Mouse (Mus musculus) midbrain, embryonic 14.5 days (tissue): ENCODE data around the gene Tmem43. TPM values are rescaled to one million over a fixed set of nuclear protein-coding genes. Genes with fewer than 3 reads are reported as not detected.
"Not testable (repeated sequence)": the region's sequence is repeated elsewhere in the genome, so short reads cannot be mapped to it uniquely, and the experiment has no call there.

Experiments used
- ATAC-seq: fragments of 200-750 bp; cut with Nextera tagmentation; 2 replicates; pipeline ENCODE4 v1.8.0; 2017; ENCODE audit warnings: moderate number of reproducible peaks, moderate library complexity; ENCODE audit not compliant: low FRiP score, low TSS enrichment
- DNase-seq: peaks from one replicate; pipeline ENCODE4 v3.0.0-alpha.2; 2015
- H3K27ac ChIP-seq: fragments of 300-500 bp; sonication (generic); replicated peaks from 2 replicates; pipeline ENCODE4 v1.5.1; 2014; ENCODE audit warnings: mild to moderate bottlenecking, low read depth, low read length, moderate library complexity
- H3K27me3 ChIP-seq: fragments of 300-500 bp; sonication (generic); 2 replicates; pipeline ENCODE4 v1.6.1; 2014; ENCODE audit warnings: low read length, control low read depth, mixed read lengths; ENCODE audit not compliant: control insufficient read depth, insufficient read depth
- H3K36me3 ChIP-seq: fragments of 300-500 bp; sonication (generic); 2 replicates; pipeline ENCODE4 v1.6.1; 2014; ENCODE audit warnings: low read length, control low read depth; ENCODE audit not compliant: control insufficient read depth, insufficient read depth
- H3K4me1 ChIP-seq: fragments of 300-500 bp; sonication (generic); 2 replicates; pipeline ENCODE4 v1.6.1; 2014; ENCODE audit warnings: mild to moderate bottlenecking, antibody characterized with exemption, low read length, control low read depth; ENCODE audit not compliant: control insufficient read depth, insufficient read depth
- H3K4me2 ChIP-seq: fragments of 300-500 bp; sonication (generic); 2 replicates; pipeline ENCODE4 v1.6.1; 2014; ENCODE audit warnings: mild to moderate bottlenecking, low read length, moderate library complexity
- H3K4me3 ChIP-seq: fragments of 300-500 bp; sonication (generic); replicated peaks from 2 replicates; pipeline ENCODE4 v1.5.1; 2014; ENCODE audit warnings: low read depth, low read length
- H3K9ac ChIP-seq: fragments of 300-500 bp; sonication (generic); replicated peaks from 2 replicates; pipeline ENCODE4 v1.6.1; 2014; ENCODE audit warnings: mild to moderate bottlenecking, low read length, moderate library complexity
- H3K9me3 ChIP-seq: fragments of 300-500 bp; sonication (generic); 2 replicates; pipeline ENCODE4 v1.6.1; 2016; ENCODE audit warnings: low read length, control low read depth, mixed read lengths; ENCODE audit not compliant: control insufficient read depth
- WGBS: fragments of 180-500 bp; shearing (Covaris S2); extraction: QIAGEN DNeasy Blood & Tissue Kit; methylation state at CpG from one replicate; pipeline ENCODE4 v1.1.7; 2014; 5-methylcytosine and 5-hydroxymethylcytosine counted together
- polyA plus RNA-seq: library from polyadenylated mRNA; unstranded; fragments of >200 nt; fragmentation: Nextera tagmentation; extraction: Ambion mirVana; gene quantifications from 2 replicates; pipeline ENCODE4 v1.2.1, GENCODE M21; 2014

Gene Tmem43
- polyA plus RNA-seq, 1 experiment from 2014 or later: 51.8 TPM

GRCm38 (mm10) chr6:91459471-91459870 lies 14.0 kb upstream of the Tmem43 start:
- H3K27me3 ChIP-seq: no peaks in the 10 kb centered on the region
- H3K36me3 ChIP-seq: peaks cover 21% of the 10 kb centered on the region
- H3K9ac ChIP-seq: no peak overlapping the region
- no peaks in the 10 kb centered on the region for H3K9me3 ChIP-seq
- DNase-seq: no peak
- no peak overlapping the region for H3K4me3 ChIP-seq
- 98% methylated on average over 1 of the region's 1 CpGs for WGBS
- no peaks in the 10 kb centered on the region for H3K4me1 ChIP-seq
- no peak for ATAC-seq
- H3K27ac ChIP-seq: no peak overlapping the region
- no peak overlapping the region for H3K4me2 ChIP-seq

GRCm38 (mm10) chr6:91465756-91466155 lies 7.7 kb upstream of the Tmem43 start:
- no peak overlapping the region for H3K4me3 ChIP-seq
- no peak overlapping the region for H3K27ac ChIP-seq
- H3K9me3 ChIP-seq: no peaks in the 10 kb centered on the region
- no peaks in the 10 kb centered on the region for H3K4me1 ChIP-seq
- ATAC-seq: no peak
- peaks cover 62% of the 10 kb centered on the region for H3K36me3 ChIP-seq
- no peak overlapping the region for H3K9ac ChIP-seq
- DNase-seq: no peak
- 95% methylated on average over 2 of the region's 2 CpGs for WGBS
- no peaks in the 10 kb centered on the region for H3K27me3 ChIP-seq
- H3K4me2 ChIP-seq: no peak overlapping the region

GRCm38 (mm10) chr6:91467106-91467505 lies 6.4 kb upstream of the Tmem43 start:
- Histone ChIP-seq H3K36me3 (peaks cover 62% of the 10 kb centered on the region), H3K4me1 (0 out of 2 replicates have a peak, but pooled peaks cover under 1% of the 10 kb centered on the region), H3K27ac (no peak overlapping the region), H3K4me2 (no peak overlapping the region), H3K27me3 (no peaks in the 10 kb centered on the region), H3K9ac (no peak overlapping the region), H3K4me3 (no peak overlapping the region), H3K9me3 (no peaks in the 10 kb centered on the region)
- DNase-seq (no peak), ATAC-seq (no peak)
- WGBS: 77% methylated on average over 1 of the region's 1 CpGs

- no peaks in the 10 kb centered on the region for H3K27me3 ChIP-seq
- peaks cover 14% of the 10 kb centered on the region for H3K4me1 ChIP-seq
- DNase-seq: no peak
- H3K9ac ChIP-seq: no peak overlapping the region
- WGBS: 87% methylated on average over 2 of the region's 2 CpGs
- no peak overlapping the region for H3K4me3 ChIP-seq
- ATAC-seq: no peak
- H3K4me2 ChIP-seq: no peak overlapping the region
- peaks cover 29% of the 10 kb centered on the region for H3K36me3 ChIP-seq
- no peaks in the 10 kb centered on the region for H3K9me3 ChIP-seq
- H3K27ac ChIP-seq: no peak overlapping the region
Observed at GRCm38 (mm10) chr6:91470712-91471111, 2.8 kb upstream of the Tmem43 start.

GRCm38 (mm10) chr6:91471427-91471826 lies 2.1 kb upstream of the Tmem43 start:
- not testable (repeated sequence) for H3K27ac ChIP-seq, H3K27me3 ChIP-seq, H3K4me3 ChIP-seq, H3K4me2 ChIP-seq, DNase-seq, H3K9ac ChIP-seq, H3K9me3 ChIP-seq, ATAC-seq
- Histone ChIP-seq H3K36me3 (peaks cover 22% of the 10 kb centered on the region), H3K4me1 (peaks cover 14% of the 10 kb centered on the region)
- WGBS: 90% methylated on average over 3 of the region's 3 CpGs

- Histone ChIP-seq H3K4me1 (peaks cover 14% of the 10 kb centered on the region), H3K4me3 (peak overlapping the region; percentile 77), H3K4me2 (peak overlapping the region; percentile 72), H3K27ac (no peak overlapping the region), H3K27me3 (no peaks in the 10 kb centered on the region), H3K9me3 (no peaks in the 10 kb centered on the region), H3K36me3 (peaks cover 20% of the 10 kb centered on the region), H3K9ac (peak overlapping the region; percentile 77)
- DNase-seq: peak; percentile 12
- no peak for ATAC-seq
- 32% methylated on average over 6 of the region's 6 CpGs for WGBS
Observed at GRCm38 (mm10) chr6:91472319-91472718, 1.2 kb upstream of the Tmem43 start.

- WGBS: under 1% methylated on average over 27 of the region's 27 CpGs
Observed at GRCm38 (mm10) chr6:91473805-91474440, 420 bp downstream of the Tmem43 start.

GRCm38 (mm10) chr6:91474441-91475190 lies 1.1 kb downstream of the Tmem43 start:
- 60% methylated on average over 9 of the region's 9 CpGs for WGBS
- H3K27me3 ChIP-seq: no peaks in the 10 kb centered on the region
- H3K4me3 ChIP-seq: peak overlapping the region; percentile 77
- ATAC-seq (no peak), DNase-seq (no peak)
- H3K27ac ChIP-seq: no peak overlapping the region
- H3K4me1 ChIP-seq: peaks cover 14% of the 10 kb centered on the region
- no peaks in the 10 kb centered on the region for H3K9me3 ChIP-seq
- H3K36me3 ChIP-seq: peaks cover 34% of the 10 kb centered on the region
- peak overlapping the region; percentile 68 for H3K9ac ChIP-seq
- H3K4me2 ChIP-seq: peak overlapping the region; percentile 77

More at GRCm38 (mm10) chr6:91473805-91474440, 420 bp downstream of the Tmem43 start:
- Histone ChIP-seq H3K9me3 (no peaks in the 10 kb centered on the region), H3K27ac (peak overlapping the region; percentile 37; the same call in 1 of the 2 replicates), H3K4me3 (peak overlapping the region; percentile 77), H3K9ac (peak overlapping the region; percentile 68), H3K27me3 (no peaks in the 10 kb centered on the region), H3K4me1 (peaks cover 14% of the 10 kb centered on the region), H3K4me2 (peak overlapping the region; percentile 77), H3K36me3 (peaks cover 27% of the 10 kb centered on the region)
- no peak for DNase-seq
- ATAC-seq: peak; percentile 57
